Mouse (Mus musculus) adrenal gland, postnatal 25 days (tissue): ENCODE data around the gene Nucb2. TPM values are rescaled to one million over a fixed set of nuclear protein-coding genes. Genes with fewer than 3 reads are reported as not detected.

Experiments
- DNase-seq: peaks from one replicate; pipeline ENCODE4 v3.0.0; 2021; ENCODE audit warnings: mixed read lengths
- total RNA-seq: library from RNA; stranded (reverse); gene quantifications from 2 replicates; pipeline ENCODE4 v1.2.3, GENCODE M21; 2021

Gene Nucb2
- total RNA-seq, 1 experiment from 2014 or later: 21.8 TPM

DNA sequence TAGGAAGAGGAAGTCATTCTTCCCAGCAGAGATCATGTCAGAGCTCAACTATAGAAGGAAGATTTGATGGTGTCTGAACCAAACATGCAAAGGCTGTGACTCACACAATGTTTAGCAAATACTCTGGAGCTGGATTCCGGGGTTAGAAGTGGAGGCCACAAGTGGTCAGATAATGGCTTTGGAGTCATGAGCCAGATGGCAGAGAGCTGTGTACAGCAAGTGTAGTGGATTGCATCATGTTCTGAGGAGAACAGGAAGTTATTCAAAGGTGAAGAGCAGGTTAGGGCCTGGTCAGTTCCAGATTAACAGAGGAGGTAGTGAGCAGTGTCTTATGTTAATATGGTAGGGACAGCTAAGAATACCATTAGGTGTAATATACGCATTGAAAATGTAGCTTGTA is 20.4 kb downstream of the Nucb2 start:
- no peak for DNase-seq

DNA sequence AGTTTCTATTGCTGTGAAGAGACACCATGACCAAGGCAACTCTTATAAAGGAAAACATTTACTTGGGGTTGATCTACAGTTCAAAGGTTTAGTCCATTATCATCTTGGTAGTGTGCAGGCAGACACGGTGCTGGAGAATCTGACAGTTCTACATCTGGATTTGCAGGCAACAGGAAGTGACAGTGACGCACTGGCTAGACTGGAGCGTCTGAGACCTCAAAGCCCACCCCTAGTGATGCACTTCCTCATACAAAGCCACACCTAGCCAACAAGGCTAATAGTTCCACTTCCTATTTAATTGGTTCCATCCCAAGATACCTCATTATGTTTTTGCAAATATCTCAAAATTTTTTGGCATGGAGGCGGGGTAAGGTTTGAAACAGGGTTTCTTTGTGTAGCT is 25.6 kb downstream of the Nucb2 start:
- DNase-seq: no peak

DNA sequence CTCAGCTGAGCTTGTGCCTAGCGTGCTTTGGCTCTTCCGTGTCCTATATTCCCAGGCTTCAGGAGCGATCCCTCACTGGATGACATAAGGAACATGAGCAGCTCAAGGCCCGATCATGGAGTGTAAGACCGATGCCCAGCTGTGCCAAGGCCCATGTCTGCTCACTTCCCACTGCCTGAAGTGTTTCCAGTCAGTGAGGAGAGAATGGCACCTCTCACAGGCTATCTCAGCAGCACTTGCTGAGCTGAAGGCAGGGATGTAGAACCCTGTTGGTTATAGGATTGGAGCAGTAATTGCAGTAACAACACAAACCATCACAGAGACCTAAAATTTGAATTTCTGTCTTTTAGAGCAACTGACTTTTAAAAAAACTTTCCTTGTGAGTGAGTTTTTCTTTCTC is 26.3 kb downstream of the Nucb2 start:
- no peak for DNase-seq

DNA sequence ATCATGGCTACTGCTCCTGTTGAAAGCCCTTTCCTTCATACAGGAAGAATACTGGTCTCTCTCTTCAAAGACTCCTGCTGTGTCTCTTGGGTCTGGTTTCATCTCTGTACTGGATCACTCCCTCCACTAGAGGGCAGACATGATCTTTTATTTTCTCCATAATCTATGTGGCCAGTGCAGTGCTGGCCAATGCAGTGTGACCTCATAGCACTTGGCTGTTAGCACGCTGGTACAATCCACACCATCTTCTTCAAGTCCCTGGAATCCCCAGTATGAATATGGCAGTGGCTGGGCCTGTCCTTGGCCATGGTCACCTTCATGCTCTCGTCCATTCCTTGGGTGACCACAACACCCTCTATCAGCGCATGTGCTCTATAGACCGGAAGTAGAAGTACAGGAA is 27.1 kb downstream of the Nucb2 start:
- DNase-seq: no peak

DNA sequence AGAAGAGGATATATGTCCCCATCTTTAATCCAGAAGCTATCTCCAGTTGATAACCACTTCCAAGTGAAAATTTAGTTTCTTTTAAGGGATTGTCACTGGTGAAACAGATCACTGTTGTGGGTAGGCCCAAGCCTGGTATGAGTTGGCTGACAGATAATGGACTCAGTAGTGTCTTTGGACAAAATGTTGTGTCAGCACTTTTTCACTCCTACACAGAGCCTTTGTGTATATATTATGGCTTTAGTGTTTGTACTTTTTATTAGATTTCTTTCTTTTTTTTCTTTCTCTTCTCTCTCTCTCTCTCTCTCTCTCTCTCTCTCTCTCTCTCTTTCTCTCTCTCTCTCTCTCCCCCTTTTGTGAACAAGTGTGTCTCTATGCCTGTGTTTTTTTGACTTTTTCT is 52.7 kb downstream of the Nucb2 start:
- DNase-seq: no peak

DNA sequence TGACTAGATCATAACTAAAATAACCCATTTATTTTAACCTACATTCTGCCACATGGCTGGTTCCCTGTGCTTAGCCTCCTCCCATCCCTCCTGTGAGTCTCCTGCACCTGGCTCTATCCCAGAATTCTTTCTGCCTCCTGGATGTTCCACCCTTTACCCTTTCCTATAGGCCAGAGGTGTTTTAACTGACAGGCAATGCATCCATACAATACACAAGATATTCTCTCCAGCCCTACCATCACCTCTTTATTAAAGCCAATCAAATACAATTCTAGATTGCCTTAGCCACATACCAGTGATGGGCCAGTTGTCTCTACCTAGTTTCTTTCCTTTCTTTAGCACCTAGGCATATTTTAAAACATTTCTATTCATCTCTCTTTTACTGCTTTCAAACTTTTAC is 70.4 kb downstream of the Nucb2 start:
- DNase-seq: no peak

Other genes with a start within 250 kb of the Nucb2 start
- gene Plekha7, start 196.0 kb upstream of the Nucb2 start, total RNA-seq: 16.9 and 28.0 TPM in 2 replicates
- 351 and 444 TPM in 2 replicates for gene Rps13, start 170.2 kb upstream of the Nucb2 start, total RNA-seq
- gene Pik3c2a, start 60.9 kb upstream of the Nucb2 start, total RNA-seq: 25.5 and 34.0 TPM in 2 replicates